Mouse (Mus musculus) A20 (cell line): ENCODE data around the gene Atrip.

Experiments
- DNase-seq: peaks from one replicate; pipeline ENCODE4 v3.0.0-alpha.2; 2011; ENCODE audit warnings: low read depth, low spot score

Atrip gene

GRCm38 (mm10) chr9:109058006-109058765 lies 15.7 kb downstream of the Atrip start:
- no peak for DNase-seq

DNA sequence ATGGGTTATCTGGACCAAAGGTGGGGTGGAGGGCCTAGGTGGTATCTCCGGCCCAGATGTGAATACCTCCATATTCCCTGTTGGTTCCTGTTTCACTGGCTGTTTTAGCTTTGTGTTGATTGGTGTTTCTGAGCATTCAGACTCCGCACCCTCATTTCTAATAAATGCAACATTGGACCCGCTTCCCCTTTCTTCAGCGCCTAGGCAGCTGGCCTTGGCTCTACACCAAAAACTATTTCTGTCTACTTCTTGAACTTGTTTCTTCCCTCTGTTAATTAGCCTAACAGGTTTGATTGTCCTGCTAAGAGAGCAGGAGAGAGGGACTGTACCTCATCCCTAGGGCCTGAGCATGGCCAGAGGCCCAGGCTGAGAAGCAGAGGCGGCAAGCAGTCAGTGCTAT lies 16.4 kb downstream of the Atrip start:
- peak; percentile 91 for DNase-seq

DNA sequence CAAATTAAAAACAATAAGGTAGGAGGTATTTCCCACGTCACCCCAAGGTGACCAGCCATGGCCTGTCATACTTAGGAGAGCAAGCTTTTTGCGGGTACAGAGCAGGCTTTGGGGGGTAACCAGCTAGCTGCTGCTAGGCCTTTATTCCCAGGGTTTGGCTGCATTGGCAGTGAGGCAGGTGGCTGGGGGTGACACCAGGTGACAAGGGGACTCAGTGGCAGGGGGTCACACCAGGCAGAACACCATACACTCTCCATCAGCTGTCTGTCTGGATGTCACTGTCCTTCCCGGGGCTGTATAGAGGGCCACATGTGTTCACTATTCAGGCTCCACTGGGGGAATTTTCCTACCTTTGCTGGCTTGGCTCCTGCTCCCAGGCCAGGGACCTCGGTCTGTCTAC lies 17.0 kb downstream of the Atrip start:
- no peak for DNase-seq

GRCm38 (mm10) chr9:109056081-109056690 lies 17.7 kb downstream of the Atrip start:
- peak; percentile 36 for DNase-seq

DNA sequence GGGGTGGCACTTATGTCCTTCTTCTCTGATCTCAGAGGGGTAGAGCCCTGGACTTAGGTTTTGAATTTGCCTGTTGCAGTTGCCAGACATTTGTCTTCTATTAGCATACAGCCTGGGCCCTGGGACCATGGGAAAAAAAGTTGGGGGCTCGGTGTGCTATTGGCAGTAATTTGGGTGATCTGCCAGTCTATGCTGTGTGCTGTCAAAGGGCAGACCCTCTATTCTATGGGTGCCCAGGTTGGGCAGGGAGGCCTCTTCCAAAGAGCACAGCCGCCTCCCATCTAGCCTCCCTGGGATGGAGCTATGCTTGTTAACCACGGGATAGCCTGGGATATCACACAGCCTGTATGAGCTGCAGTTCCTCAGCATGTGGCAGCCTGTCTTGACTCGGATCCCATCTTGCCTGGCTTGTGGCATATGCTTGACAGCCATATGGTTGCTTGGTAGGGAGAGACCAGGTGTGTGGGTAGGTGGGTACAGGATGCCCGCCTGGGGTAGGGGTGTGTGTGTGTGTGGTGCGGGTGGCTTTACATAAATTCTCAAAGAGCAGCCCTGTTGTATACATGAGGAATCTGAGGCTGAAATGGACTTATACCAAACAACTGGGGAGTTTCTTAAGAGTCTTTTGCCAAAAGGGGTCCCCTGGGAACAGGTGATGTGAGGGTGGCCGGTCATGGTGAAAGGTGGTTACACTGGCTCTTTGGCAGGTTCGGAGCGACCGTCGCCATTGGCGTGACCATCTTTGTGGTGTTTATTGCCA lies 18.5 kb downstream of the Atrip start:
- DNase-seq, result peak; percentile 25

GRCm38 (mm10) chr9:109054712-109055111 lies 19.2 kb downstream of the Atrip start:
- peak; percentile 84 for DNase-seq

DNA sequence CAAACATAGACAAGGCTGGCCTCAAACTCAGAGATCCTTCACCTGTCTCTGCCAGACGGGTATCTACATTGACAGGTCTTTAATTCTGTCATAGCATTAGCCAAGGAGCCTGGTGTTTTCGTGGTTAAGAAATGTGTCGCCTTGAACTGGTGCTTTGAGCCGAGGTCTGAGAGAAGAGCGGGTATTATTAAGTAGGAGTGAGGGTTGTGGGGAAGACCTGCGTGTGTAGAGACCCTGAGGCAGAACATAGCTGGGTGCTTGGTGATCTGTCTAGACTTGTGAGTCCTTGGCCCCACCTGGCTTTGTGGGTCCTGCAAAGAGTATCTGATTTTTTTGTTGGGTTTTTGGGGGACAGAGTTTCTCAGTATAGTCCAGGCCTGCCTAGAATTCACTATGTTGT lies 20.1 kb downstream of the Atrip start:
- DNase-seq, result peak; percentile 30

DNA sequence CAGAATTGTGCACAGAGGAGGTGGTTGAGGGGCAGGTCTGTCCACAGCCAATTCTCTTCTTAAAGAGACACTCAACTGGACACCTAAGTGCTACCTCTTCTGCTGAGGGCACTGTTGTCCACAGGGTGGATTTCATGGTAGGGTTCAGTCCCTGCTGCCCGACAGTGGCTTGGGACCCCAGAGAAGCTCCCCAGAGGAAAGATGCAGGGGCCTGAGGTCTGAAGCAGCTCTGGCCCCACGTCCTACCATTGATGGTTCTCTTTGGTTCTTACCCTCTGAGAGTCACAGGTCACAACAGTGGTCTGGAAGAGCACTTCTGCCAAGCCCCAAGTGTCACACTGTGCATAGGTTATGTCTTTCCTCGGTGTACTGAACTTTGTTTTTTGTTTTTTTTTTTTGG lies 20.6 kb downstream of the Atrip start:
- no peak for DNase-seq

- DNase-seq, result no peak
Observed at GRCm38 (mm10) chr9:109052490-109053260, 21.2 kb downstream of the Atrip start.

- peak; percentile 76 for DNase-seq
Observed at GRCm38 (mm10) chr9:109051651-109052489, 22.1 kb downstream of the Atrip start.

DNA sequence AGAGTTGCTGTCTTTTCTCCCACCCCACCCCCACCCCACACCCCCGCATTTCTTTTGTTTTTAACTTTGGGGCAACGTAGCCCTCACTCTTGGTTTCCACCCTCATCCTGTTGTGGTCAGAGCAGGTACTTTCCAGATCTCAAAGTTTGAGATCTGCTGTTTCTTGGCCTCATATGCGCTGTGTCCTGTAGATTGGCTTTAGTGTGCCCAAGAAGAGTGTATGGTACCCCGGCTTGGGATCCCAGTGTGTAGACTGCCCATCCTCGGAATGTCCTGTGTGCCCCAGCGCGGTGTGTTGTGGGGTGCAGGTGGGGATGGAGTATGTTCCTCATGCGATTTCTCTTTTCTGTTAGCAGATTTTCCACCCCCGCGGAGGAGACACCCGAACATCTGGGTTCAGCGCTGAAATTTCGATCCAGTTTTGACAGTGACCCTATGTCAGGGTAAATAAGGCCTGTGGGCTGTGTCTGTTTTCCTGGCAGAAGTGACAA lies 22.9 kb downstream of the Atrip start:
- peak; percentile 85 for DNase-seq

DNA sequence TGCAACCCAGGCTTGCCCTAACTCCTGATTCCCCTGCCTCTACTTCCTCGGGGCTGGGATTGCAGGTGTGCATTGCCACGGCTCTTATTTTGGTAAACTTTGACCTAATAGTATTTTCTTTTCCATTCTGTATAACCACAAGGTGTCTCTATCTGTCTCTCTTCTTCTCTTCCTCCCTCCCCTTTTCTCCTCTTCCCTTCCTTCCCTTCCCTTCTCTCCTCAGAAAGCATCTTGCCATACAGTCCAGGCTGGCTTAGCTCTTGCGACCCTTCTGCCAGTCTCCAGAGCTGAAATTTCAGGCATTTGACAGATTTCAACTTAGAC lies 23.3 kb downstream of the Atrip start:
- peak; percentile 79 for DNase-seq

DNA sequence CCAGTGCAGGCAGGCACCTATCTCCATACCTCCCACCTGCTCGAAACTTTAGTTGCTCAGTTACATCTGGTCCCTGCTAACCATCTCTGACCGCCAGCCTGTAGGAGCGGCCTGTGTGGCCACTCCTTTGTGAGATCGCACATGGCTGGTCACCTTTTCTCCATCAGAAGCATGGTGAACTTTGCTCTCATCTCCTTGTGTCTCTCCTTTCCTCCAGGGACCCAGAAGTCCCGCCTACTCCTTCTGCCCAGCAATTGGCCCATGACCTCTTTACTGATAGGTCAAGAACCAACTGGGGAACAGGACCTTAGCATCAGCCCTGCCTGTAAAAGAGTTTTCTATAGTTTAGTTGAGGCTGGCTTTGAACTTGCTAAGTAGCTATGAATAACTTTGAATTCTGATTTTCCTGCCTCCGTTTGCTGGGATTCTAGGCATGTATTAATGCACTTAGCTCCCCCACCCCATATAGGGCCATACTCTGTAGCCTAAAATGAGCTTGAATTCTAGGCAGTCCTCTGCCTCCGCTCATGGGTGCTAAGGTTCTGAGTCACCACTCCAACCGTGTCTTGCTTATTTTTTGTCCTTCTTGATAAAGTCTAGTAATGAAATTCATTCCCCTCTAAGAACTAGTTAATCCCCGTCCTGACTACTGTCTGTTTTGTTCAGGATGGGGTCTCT lies 23.8 kb downstream of the Atrip start:
- DNase-seq, result peak; percentile 89

- peak; percentile 43 for DNase-seq
Observed at GRCm38 (mm10) chr9:109049316-109049715, 24.6 kb downstream of the Atrip start.

GRCm38 (mm10) chr9:109046306-109046705 lies 27.6 kb downstream of the Atrip start:
- peak; percentile 85 for DNase-seq

DNA sequence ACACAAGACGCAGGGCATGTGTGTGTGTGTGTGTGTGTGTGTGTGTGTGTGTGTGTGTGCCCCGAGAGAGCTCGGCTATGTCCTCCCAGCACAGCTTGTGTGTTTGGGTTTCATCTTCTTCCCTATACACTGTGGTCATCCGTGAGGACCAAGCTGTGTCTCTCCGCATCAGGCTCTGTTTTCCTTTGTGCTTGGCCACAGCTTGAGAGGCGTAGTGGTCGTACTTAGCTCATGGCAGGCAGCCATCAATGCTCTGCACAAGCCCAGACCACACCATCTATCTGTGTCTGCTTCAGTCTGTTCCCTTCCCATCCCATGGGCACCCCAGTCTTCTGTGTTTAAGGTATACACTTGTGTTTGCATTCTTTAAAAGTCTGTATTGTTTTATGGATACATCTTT lies 32.6 kb downstream of the Atrip start:
- DNase-seq, result no peak

DNA sequence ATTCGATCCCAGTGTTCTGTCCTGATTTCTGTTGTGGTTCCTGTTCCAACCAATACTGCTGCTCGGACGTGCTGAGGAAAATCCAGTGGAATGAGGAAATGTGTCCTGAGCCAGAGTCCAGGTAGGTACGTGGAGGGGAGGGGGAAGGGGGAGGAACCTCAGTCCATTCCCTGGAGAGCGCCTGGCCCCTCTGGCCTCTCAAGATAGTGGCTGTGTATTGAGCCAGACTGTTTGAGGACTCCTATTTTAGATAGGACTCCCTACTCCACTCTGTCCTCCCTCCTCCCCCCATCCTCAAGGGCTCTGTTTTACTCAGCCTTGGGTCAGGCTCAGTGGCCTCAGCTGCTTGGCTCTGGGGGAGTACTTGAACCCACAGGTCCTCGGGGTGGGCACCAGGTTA lies 33.0 kb downstream of the Atrip start:
- DNase-seq, result no peak

GRCm38 (mm10) chr9:109040216-109040615 lies 33.7 kb downstream of the Atrip start:
- no peak for DNase-seq

GRCm38 (mm10) chr9:109039681-109040080 lies 34.2 kb downstream of the Atrip start:
- no peak for DNase-seq

DNA sequence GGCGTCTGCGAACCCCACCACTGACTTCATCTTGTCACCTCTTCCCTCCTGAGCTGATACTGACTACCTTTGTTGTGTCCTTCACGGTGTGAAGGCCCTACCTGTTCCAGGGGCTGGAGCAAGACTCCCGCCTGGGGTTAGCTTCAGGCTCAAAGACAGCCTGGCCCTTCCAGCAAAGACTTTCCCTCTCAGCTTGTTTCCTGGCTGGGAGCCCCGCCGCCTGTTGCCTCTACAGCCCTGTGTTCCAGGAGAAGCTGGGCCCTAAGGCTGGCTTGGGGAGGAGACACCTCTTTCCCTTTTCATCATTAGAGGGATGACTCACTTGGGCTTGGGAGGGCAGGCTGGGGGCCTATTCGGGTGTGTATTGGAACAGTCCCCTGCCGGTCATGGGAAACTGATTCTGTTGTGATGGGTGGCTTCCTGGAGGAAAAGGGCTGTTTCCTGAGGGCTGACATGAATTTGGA lies 35.0 kb downstream of the Atrip start:
- DNase-seq, result no peak
